Mouse (Mus musculus) megakaryocyte-erythroid progenitor cell, adult 5-6 weeks (primary cell): ENCODE data around the gene 1700019A02Rik. TPM values are rescaled to one million over a fixed set of nuclear protein-coding genes. Genes with fewer than 3 reads are reported as not detected.

Experiments
- ATAC-seq: replicated peaks from 2 replicates; pipeline ENCODE4 v1.8.0; 2016; ENCODE audit warnings: mild to moderate bottlenecking, inconsistent platforms; ENCODE audit not compliant: severe bottlenecking, poor library complexity, low FRiP score, low TSS enrichment
- total RNA-seq, 2 experiments: library from RNA; stranded (forward) in 1 of 2; stranded (reverse) in 1 of 2; fragments of 200-1000, 215-1000 nt in 1 of 2; fragments of >200 nt in 1 of 2; fragmentation: Nextera tagmentation in 1 of 2; gene quantifications; 2 replicates each; pipeline ENCODE4 v1.2.3; 2014 to 2017

1700019A02Rik gene
- not detected in 2 replicates for total RNA-seq (2014; fragmentation: Nextera tagmentation)
- not detected in 2 replicates for total RNA-seq (2017)

DNA sequence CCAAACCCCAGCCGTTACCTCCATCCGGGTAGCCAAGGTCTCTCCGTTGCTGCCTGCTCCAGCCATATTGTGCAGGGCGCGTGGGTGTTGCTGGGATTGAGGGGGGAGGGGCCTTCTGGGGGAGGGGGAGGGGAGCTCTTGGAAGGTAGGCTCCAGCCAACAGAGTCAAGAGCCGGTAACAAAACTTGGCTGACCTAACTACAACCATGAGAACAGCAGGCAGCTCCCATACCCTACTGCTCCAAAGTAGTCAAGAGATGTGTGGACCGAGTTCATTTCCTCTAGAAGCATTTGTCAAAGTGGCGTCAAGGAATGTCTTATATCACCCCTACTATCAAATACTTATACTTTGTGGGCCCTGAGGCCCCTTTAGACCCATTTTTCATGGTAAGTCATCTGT is at the start of gene 1700019A02Rik:
Gene 1700019A02Rik, minus strand, starts transcription at position 101 of the 400 bp plus-strand sequence.
- no peak for ATAC-seq

DNA sequence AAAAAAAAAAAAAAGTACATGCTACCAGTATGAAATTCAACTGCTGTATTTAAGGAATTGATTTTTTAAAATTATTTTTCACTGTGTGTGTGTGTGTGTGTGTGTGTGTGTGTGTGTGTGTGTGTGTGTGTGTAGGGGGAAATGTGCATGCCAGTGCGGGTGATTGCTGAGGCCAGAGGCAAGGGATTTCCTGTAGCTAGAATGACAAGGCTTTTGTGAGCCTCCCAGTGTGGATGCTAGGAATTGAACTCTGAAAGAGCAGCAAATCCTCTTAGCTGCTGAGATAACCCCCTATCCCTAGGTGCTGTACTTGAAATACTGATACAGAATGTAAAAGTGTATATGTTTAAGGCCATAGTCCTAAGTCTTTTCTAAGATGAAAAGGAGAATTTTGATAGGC is 38.6 kb upstream of the 1700019A02Rik start:
- ATAC-seq = no peak

DNA sequence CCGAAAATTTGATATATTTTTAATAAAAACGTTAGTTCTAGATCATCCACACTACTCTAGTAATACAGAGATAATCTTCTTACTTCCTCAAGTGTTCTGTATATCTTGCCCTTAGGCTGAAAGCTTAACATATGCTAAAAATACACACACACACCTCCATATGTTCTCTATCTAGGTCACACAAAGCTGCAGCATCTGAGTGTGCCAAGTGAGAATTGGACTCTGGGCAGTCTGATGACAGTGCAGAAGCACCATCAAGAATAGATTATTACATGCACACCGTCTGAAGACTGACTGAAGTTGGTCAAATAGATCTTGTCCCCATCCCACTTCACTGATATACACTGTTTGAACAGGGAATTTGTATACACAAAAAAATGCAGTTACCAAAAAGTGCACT is 38.2 kb upstream of the 1700019A02Rik start:
- no peak for ATAC-seq

DNA sequence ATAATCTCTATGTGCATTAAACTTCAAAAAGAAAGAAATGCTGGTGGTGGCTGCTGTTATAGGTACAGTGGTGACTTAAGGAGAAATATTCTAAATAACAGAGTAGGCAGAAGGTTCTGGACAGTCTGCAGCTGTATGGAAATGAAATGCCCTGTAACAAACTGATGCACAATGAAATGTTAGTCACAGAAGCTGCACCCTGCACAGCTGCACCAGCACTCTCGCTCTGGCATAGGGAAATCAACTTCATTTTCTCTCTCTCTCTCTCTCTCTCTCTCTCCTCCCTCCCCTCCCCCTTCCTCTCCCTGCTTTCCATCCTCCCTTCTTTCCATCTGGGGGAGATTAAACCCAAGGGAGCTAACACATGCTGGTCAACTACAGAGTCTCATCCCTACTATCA is 37.3 kb upstream of the 1700019A02Rik start:
- ATAC-seq = no peak

DNA sequence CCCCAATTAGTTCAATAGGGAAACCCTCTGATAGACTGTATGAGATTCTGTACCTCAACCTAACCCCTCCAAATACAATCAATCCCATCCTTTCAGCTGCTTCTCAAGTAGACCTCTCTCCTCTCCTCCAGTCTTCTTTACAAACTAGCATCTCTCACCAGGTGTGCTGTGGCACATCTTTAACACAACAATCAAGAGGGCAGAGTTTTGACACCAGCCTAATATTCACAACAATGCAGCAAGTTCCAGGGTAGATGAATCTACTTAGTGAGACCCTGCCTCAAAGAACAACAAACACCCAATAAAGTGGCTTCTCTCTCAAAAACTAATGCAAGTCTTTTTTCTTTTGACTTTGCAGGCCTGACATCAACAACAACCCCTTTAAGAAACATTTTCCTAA is 22.7 kb upstream of the 1700019A02Rik start:
- ATAC-seq = no peak

DNA sequence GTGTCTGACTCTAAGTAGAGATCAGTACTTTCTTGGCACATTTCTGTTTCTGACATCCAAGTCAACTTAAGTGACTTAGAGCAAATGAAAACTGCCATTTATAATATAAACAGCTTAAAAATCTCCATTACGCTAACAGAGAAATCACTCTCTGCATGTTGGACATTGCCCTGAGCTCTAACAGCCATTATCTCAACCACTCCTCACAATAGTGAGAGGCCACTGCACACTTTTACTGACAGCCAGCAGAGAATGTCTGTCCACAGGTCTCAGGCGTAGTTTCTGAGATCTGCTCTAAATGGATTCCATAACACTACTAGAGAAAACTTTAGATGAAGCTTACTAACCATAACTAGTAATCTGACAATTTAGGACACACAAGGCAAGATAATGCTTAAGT is 16.5 kb upstream of the 1700019A02Rik start:
- no peak for ATAC-seq

DNA sequence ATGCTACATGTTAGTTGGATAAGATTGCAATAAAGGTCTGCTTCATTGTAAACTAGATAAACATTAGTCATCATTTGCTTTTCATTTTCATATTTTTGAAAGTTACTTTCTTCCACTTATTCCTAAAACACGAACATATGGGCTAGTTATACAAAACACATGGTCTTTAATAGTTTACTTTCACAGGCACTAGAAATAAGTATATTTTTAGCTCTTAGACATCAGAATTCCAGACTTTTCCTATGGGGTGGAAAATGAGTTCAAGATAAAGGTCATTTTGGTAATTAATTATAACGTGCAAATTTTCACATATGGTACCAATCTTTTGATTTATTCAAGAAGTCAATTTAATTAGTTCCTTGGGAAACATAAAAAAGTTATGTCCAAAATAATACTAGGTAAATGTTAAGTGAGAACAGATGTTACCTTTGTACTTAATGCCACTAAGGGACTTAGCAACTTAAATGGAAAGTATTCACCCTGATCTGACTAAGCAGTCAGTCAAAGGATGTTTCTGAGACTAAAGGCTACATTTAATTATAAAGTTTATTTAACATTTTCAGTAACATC is 14.3 kb upstream of the 1700019A02Rik start:
- no peak for ATAC-seq

DNA sequence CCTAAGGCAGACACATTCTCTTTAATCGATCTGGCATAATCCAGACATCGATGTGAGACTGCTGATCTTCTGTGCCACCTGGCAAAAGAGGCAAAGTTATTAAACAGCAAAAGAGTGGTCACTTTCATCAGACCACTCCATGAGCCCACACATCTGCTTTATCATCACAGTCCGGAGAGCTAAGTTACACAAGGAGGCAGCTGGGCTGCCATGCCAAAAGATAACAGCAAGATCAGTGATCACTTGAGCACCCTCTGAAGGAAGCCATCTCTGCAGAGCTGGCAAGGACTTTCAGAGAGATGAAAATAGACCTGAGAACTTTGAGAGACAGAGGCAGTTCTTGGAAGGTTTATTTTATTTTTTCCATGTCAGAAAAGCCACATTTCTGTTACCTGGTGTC is 7.1 kb upstream of the 1700019A02Rik start:
- ATAC-seq = peak; percentile 79

DNA sequence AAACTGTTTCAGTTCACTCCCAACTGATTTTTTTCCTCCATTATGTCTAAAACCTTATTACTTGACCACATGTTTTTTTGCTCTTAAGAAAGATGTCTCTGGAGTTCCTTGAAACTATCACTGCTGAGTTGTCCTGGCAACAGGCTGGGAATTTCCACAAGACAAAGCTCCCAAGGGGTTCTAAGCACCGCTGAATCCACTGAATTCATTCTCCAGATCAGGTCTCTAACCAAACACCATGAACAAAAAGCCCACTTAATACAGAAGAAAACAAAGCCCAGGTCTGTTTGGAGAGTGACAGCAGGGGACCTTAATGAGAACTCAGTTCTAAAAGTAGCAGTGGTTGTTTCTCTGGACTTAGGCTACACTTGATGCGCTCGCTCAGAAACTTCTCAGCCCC is 3.8 kb upstream of the 1700019A02Rik start:
- no peak for ATAC-seq

DNA sequence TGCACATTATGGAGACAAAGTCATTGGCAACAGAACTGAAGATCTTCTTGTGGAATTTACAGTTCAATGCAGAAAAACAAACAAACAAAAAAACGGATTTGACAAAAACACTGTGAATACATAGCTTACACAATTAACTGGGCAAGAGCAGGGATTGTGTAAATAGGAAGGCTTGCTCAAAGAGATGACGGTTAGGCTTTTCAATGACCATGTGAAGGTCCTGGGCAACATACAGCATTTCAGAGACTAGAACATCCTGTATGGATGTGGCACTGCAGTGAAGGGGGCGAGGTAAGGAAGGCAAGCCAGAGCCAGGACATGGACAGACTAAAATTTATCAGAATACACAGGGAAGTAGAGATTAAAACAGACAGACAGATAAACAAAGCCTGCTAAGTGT is 2.2 kb upstream of the 1700019A02Rik start:
- ATAC-seq = no peak

DNA sequence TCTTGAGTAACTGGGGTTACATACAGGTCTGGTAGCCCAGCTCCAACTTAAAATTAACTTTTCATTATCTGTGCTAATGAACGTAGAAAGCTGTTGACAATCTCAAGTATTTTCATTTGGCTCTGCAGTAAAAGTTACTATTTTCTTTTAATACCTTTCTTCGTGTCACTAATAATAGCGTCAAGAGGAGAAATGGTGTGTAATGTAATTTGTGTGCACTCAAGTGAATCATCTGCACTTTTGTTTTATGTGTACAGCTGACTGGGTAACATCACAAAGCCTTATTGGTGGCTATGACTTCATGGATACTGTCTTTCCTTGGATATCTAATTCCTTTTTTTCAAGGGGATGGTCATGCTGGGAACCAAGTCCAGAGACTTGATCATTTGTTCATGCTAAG is 1.1 kb downstream of the 1700019A02Rik start:
- no peak for ATAC-seq

DNA sequence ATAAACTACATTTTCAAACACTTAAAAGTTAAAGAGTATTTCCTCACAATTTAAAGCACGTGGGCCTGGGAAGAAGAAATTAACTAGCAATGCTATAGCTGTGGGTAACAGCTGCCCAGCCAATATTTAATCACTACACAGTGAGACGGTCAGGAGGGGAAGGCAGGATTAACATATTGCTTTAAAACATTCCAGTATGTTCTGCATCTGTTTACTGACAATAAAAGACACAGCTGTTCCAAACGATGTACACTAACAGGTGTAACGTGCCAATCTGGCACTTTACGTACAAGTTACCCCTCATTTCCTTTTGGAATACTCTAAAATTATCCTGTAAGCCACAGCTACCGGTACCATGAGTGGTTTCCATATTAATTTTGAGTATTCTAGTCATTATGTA is 29.7 kb downstream of the 1700019A02Rik start:
- no peak for ATAC-seq

DNA sequence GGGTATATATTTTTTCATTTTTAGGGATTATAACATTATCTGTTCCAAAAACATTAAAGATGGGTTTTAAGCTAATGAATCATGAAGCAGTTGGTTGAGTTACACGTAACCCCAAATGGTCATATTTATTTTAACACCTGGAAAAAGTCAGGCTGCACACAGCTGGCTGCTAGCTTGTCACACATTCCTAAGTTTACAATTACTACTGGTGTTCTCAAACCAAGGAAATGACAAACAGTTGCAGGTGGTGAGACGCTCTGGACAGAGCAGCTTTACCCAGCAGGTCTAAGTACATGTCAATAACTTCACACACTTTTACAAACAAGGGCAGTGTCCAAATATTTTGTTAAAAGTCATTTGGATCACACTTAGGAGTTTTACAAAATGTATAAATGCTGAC is 64.4 kb downstream of the 1700019A02Rik start:
- no peak for ATAC-seq

DNA sequence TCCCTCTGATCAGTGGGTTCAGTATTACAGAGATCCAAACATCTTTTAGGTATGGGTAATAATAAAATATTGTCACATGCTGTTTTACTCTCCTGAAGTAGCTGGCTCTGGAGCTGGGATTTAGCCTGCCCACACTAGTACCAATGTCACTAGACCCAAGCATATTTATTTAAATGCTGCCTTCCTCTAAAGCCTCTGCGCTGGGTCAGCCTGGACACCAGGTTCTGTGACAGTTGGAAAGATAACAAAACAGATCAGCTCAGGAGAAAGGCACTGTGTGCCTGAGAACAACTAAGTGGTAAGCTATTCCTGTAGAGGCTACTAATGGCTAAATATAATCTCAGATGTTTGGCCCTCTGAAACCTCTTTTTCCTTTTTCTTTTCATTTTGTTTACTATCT is 76.9 kb downstream of the 1700019A02Rik start:
- ATAC-seq = no peak

Other genes with a start within 250 kb of the 1700019A02Rik start
- gene 1700019D03Rik, start 167.5 kb downstream of the 1700019A02Rik start, total RNA-seq (2014; fragmentation: Nextera tagmentation) = 0.20 TPM in 1 of 2 replicates, not detected in the other
- 0.30 TPM in 1 of 2 replicates, not detected in the other for gene 1700019D03Rik, start 167.5 kb downstream of the 1700019A02Rik start, total RNA-seq (2017)
- not detected in 2 replicates for gene Mstn, start 126.0 kb downstream of the 1700019A02Rik start, total RNA-seq (2014; fragmentation: Nextera tagmentation)
- gene Mstn, start 126.0 kb downstream of the 1700019A02Rik start, total RNA-seq (2017) = not detected in 2 replicates
- gene Pms1, start 109.4 kb upstream of the 1700019A02Rik start, total RNA-seq (2014; fragmentation: Nextera tagmentation) = 14.7 and 18.0 TPM in 2 replicates
- gene Pms1, start 109.4 kb upstream of the 1700019A02Rik start, total RNA-seq (2017) = 20.5 and 25.9 TPM in 2 replicates
- gene Ormdl1, start 109.5 kb upstream of the 1700019A02Rik start, total RNA-seq (2014; fragmentation: Nextera tagmentation) = 33.5 and 35.7 TPM in 2 replicates
- gene Ormdl1, start 109.5 kb upstream of the 1700019A02Rik start, total RNA-seq (2017) = 27.8 and 41.3 TPM in 2 replicates
- not detected in 2 replicates for gene Gm28778, start 109.5 kb upstream of the 1700019A02Rik start, total RNA-seq (2014; fragmentation: Nextera tagmentation)
- not detected in 2 replicates for gene Gm28778, start 109.5 kb upstream of the 1700019A02Rik start, total RNA-seq (2017)
- 28.9 and 42.9 TPM in 2 replicates for gene Osgepl1, start 126.0 kb upstream of the 1700019A02Rik start, total RNA-seq (2014; fragmentation: Nextera tagmentation)
- 34.2 and 34.9 TPM in 2 replicates for gene Osgepl1, start 126.0 kb upstream of the 1700019A02Rik start, total RNA-seq (2017)
- gene Asdurf, start 165.0 kb upstream of the 1700019A02Rik start, total RNA-seq (2014; fragmentation: Nextera tagmentation) = not detected in 2 replicates
- 274 and 442 TPM in 2 replicates for gene Asdurf, start 165.0 kb upstream of the 1700019A02Rik start, total RNA-seq (2017)
- 0.09 TPM in 1 of 2 replicates, not detected in the other for gene Gm28551, start 165.0 kb upstream of the 1700019A02Rik start, total RNA-seq (2014; fragmentation: Nextera tagmentation)
- gene Gm28551, start 165.0 kb upstream of the 1700019A02Rik start, total RNA-seq (2017) = 0.19 TPM in 1 of 2 replicates, not detected in the other
- 54.5 and 76.1 TPM in 2 replicates for gene Asnsd1, start 165.1 kb upstream of the 1700019A02Rik start, total RNA-seq (2014; fragmentation: Nextera tagmentation)
- 79.9 and 85.0 TPM in 2 replicates for gene Asnsd1, start 165.1 kb upstream of the 1700019A02Rik start, total RNA-seq (2017)